Mouse (Mus musculus): ENCODE results near the gene Jmjd4.

Gene Jmjd4

DNA sequence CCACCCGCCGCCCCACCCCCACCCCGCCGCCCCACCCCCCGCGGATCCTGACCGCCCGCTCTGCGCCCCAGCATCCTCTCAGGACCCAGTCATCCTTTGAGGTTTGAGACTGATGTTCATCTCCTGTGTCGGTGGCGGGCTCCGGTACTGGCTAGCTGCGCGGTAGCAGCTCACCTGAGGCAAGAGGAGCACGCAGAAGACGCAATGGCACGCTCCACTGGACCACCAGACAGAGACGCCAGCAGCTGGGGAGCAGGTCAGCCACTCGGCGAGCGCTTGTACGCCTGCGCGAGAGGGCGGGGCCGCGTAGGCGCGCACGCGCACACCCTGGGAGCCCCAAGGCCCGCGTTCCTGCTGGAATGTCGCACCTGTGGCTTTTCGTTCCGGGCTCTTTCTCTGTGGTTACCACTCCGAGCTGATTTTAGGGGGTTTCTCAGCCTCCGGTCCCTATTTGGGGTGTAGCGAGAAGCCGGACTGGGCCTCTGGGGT lies at the start of gene Jmjd4:
Gene Jmjd4, plus strand, starts transcription at position 305 of the 489 bp plus-strand sequence.
- DNase-seq = peak; percentile 97

GRCm38 (mm10) chr11:59400876-59401275 lies 49.0 kb upstream of the Jmjd4 start:
- no peak for DNase-seq

DNA sequence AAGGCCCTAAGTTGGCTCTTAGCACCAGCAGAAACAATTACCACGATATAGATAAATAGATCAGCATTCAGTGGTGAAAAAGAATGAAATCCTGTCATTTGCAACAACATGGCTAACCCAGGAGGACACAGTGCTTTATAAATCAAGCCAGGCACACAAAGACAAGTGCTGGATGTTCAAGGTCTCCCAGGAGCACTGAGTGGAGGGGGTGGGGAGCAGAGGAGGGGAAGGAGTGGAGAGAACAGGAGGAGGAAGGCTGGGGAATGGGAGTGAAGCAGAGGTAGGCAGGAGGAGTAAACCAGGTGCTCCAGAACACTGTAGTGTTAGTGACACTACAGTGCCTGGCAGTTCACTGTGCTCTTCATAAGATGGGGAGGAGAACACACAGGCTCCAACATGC lies 44.1 kb upstream of the Jmjd4 start:
- no peak for DNase-seq

DNA sequence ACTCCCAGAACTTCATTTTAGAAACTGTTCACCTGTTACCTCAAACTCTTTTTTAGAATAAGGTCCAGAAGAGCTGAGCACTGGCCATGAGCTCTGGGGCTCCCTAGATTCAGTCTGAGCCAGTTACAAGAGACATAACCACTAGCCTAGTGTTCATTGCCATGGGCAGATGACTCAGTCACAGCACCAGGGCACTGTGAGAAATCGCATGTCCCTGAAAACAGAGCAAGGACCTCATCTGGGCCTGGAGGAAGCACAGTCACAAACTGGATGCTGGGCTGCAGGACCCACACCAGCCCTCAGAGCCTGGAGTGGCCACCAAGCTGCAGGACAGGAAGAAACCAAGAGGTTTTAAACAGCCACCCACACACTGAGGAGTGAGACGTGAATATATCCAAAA lies 39.0 kb upstream of the Jmjd4 start:
- no peak for DNase-seq

DNA sequence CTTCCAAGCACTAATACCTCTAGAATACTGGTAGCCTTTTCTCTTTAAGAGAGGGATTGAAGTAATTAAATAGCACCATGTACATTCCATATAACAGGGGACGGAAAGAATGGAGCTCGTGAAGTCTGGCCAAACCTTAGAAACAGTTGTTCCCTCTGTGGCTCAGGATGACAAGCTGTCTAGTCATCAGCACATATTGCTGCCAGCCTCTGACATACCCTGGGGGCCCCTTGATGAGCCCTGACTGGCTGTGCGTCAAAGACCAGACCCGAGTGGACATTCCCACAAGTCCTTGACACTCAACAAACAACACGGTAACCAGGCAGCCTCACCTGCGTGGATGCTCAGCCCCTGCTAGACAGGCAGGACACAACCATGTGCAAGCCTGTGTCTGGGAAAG lies 37.8 kb upstream of the Jmjd4 start:
- DNase-seq = peak; percentile 17

GRCm38 (mm10) chr11:59412999-59413863 lies 36.6 kb upstream of the Jmjd4 start:
- no peak for DNase-seq

DNA sequence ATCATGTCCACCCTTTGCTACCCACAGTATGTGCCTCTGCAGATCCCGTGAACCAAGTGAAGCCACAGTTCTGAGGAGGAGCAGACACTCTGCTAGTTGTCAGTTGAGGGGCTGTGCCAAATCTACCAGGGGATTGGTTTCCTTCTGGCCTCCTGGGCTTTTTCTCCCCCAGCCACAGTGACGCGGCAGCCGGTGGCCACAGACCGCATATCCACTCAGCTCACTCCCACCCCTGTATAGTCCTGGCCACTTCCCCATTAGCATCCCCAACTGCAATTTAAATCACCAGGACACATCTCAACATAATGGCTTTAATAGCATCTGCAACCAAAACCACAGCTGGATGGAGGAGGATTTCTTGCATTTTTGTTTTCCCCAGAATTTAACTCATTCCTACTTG lies 31.1 kb upstream of the Jmjd4 start:
- no peak for DNase-seq

DNA sequence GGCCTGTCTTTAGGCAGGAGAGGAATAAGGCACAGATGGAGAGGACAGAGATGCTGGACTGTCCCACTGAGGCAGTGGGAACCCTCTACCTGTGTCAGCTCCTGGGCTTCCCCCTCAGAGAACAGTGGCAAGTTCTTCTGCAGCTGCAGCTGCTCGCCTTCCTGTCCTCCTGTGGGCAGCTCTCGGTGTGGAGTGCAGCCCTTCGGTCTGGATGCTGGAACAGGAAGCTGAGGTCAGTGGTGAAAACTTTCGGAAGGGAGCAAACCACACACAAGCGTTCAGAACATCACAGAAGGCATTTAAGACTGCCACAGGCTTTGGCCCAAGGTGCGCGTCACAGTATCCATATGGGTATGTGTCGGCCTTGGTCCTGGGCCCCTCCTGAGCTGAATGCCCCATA lies 28.4 kb upstream of the Jmjd4 start:
- DNase-seq = no peak

GRCm38 (mm10) chr11:59421967-59422366 lies 27.9 kb upstream of the Jmjd4 start:
- no peak for DNase-seq

GRCm38 (mm10) chr11:59423010-59423588 lies 26.7 kb upstream of the Jmjd4 start:
- no peak for DNase-seq

DNA sequence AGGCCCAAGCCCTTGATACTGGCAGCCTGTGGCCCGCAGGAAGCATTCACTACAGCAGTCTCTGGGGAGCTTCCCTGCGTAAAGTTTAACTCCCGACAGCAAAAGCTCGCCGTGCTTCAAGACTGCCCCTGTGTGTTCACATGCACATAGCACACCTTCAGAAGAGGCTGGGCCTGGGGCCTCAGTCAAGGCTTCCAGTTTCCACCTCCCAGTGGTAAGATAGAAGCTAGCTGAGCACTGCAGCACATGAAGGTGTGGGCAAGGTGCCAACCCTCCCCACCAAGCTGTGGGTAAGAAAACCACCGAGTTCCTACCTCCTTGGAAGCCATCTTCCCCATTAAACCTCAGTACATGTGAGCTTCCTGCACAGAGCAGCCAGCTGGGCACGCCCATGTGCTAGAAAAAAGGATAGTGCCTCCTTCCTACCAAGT lies 24.2 kb upstream of the Jmjd4 start:
- DNase-seq = peak; percentile 25

GRCm38 (mm10) chr11:59428057-59428660 lies 21.7 kb upstream of the Jmjd4 start:
- no peak for DNase-seq

GRCm38 (mm10) chr11:59429959-59430358 lies 19.9 kb upstream of the Jmjd4 start:
- DNase-seq = no peak

DNA sequence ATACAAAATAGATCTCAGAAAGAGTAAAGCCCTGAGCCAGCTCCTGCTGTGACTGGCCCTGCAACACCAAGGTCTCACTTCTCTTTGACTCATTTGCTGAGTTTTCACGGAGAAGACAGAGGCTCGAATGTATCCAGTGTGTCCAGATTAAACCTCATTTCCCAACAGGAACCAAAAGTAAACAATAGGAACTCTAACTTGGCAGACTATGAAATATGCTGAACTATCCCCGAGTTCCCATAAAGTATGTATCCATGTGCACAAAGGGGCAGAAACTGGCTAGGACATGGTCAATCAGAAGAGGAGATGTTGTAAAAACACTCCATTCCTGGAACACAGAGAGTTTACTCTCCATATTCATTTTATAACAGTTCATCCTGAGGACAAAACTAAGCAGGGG lies 17.6 kb upstream of the Jmjd4 start:
- DNase-seq = no peak

DNA sequence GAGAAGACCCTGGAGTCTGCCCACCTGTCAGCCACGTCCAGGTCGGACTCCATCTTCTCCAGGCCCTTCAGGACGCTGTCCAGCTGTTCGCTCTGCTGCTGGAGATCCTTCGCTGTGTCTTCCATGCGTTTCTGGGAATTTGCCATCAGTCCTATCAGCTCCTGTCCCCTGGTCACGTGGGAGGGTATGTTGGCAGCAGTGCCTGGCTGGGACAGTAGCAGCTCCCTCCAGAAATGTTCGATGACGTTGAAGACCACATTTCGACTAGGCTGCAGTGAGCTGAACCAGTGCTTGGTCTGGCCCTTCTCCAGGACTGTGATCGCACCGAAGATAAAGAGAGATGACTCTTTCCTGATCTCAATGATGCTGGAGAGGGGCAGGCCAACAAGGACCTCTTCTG lies 11.9 kb upstream of the Jmjd4 start:
- DNase-seq = no peak

DNA sequence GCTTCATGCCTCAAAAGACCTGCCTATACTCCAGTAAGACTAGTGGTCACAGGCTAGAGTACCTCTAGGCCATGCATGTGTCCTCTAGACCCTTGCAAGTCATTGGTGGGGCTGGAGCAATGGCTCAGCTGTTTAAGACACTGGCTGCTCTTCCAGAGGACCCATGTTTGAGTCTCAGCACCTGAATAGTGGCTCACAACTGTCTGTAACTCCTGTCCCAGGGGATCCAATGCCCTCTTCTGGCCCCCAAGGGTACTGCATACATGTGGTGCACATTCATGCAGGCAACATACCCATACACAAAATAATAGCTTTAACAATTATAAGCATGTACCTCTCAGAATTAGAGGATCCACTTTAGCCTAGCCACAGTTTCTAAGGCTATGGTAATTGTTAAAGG lies 6.7 kb upstream of the Jmjd4 start:
- peak in 1 of 2 experiments; percentile 20 for DNase-seq

DNA sequence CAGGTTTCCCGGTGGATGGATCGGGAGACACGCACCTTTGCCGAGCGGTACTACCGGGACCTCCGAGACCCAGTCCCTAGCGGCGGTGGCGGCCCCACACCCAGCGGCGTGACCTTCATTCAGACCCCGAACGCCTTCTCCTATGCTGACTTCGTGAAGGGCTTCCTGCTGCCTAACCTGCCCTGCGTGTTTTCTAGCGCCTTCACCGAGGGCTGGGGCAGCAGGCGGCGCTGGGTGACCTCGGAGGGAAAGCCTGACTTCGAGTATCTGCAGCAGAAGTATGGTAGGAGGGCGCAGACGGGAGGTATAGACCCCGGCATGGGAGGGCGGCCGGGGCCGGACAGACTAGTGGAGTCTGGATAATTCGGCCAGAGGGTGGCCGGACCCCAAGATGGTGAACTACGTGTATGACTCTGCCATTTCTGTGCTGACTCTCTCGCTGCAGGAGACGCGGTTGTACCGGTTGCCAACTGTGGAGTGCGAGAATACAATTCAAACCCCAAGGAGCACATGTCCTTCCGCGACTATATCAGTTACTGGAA lies 456 bp downstream of the Jmjd4 start:
- DNase-seq = no peak

- DNase-seq = no peak
Observed at GRCm38 (mm10) chr11:59451086-59451485, 1.2 kb downstream of the Jmjd4 start, which contains the start of gene Snap47. Gene Snap47, minus strand, starts transcription at chr11:59451186.

- no peak for DNase-seq
Observed at GRCm38 (mm10) chr11:59456346-59456745, 6.5 kb downstream of the Jmjd4 start.

DNA sequence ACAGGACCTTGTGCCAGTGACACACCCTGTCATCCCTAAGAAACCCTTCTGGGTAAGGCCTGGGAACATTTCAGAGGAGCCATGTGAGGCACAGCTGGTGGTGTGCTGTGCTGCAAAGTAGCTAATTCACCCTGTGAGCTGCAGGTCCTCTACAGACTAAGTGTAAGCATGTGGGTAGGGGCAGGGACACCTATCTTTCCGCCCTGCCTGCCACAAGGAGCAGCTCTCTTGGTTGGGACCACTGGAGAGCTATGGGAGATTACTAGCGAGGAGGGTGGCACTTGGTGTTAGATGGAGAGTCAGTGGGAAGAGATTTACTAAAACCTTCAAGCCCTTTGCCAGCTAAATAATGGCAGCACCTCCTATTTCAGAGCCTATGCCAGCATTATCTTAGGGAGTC lies 7.0 kb downstream of the Jmjd4 start:
- no peak for DNase-seq

DNA sequence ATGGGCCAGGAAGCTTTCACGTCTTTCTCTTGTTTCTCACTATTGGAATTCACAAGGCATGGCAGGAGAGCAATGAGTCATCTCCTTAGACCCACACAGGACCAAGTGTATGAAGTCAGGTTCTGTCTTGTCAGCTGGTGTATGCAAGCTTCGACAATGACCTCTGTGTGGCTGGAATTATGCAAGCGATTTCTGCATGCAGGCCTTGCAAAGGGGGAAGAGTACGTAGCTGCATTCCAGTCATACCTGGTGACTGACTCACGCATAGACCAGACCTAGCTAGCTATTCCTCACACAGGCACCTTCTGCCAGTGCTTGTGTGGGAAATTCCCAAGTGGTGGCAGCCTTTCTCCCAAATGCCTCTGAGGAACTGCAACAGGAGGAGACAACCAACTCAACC lies 9.1 kb downstream of the Jmjd4 start:
- no peak for DNase-seq

- DNase-seq = no peak
Observed at GRCm38 (mm10) chr11:59460459-59460858, 10.6 kb downstream of the Jmjd4 start.
